Mouse (Mus musculus): ENCODE measurements around the gene 1700008P02Rik.
"Not testable (repeated sequence)": the region's sequence is repeated elsewhere in the genome, so short reads cannot be mapped to it uniquely, and the experiment has no call there.

The 1700008P02Rik gene

DNA sequence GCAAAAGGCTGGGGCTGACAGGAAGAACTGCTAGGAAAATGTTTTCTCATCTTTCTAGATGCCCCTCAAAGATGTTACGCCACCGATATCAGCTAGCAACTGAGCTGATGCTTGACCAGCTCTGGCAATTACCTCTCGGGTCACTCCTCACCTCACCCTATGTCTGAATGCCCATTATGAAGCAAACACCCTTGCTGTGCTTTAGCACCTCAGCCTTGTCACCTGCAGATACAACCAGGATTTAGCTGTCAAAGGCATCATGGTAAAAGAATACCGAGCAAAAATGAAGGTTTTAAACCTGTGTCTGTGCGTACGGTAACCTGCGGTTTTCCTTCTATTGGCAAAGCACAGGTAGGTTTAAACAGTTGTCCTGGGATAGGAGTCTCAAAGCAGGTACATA is at the start of gene 1700008P02Rik:
Gene 1700008P02Rik, minus strand, starts transcription at position 101 of the 400 bp plus-strand sequence.
- DNase-seq (ENCODE audit: low read depth) = no peak

DNA sequence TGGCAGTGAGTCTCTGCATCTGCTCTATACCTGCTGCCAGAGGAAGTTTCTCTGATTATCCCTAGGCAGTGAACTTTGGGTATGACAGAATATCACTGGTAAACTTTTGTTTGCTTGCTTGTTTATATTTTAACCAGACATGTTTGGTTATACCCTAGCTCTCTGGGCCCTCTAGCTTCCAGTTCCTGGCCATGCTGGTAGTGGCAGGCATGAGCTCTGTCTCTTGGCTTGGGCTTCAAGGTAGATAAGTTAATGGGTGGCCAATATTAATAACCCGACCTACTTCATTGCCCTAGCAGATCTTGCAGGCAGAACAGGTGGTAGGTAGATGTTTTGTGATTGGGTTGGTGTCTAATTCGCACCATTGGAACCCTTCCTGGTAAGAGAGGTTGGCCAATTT is 29.2 kb upstream of the 1700008P02Rik start:
- DNase-seq (ENCODE audit: low read depth) = no peak

- DNase-seq (ENCODE audit: low read depth) = not testable (repeated sequence)
Measured at GRCm38 (mm10) chr3:6638151-6638550, 17.9 kb upstream of the 1700008P02Rik start.

GRCm38 (mm10) chr3:6634256-6634655 is 14.0 kb upstream of the 1700008P02Rik start:
- no peak for DNase-seq (ENCODE audit: low read depth)

GRCm38 (mm10) chr3:6617881-6618280 is 2.4 kb downstream of the 1700008P02Rik start:
- DNase-seq (ENCODE audit: low read depth) = no peak
